Mouse (Mus musculus): ENCODE measurements around the gene Kctd4.

The Kctd4 gene

DNA sequence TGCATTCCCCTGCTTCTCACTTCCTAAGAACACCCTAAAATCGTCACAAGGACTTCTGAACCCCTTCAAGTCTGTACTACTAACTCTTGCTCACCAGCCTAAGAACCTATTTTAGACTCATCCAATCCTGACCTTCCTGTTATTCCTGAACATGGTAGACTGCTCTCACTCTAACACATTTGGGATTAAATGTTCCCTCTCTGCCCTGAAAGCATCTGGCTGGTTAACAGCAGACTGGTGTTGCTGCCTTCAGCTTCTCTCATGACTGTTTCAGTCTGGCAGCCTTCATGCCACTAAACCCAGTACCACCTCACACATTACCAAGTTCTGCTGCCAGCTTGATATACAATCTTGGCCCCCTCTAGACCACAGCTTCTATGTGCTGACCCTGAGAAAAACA is 34.4 kb downstream of the Kctd4 start:
- in situ Hi-C loops (cut with MboI, MseI) = no loop called here

DNA sequence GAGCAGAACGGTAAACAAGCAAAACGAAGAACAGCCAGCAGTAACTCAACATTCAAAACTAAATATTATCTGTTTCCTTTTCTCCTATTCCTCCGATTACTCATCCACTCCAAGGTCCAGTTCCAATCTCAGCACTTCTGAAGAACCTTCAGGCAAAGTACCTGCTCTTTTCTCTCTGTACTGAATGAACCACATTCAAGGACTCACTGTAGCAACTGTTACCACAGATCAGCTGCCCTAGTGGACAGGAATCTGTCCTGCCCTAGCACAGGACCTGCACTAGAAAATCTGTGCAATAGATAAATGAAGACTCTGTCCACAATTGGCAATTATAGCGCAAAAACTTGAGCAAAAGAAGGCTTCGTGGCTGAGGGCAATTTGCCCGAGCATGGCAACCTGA is 36.1 kb downstream of the Kctd4 start:
- in situ Hi-C loops (cut with MboI, MseI) = no loop called here

DNA sequence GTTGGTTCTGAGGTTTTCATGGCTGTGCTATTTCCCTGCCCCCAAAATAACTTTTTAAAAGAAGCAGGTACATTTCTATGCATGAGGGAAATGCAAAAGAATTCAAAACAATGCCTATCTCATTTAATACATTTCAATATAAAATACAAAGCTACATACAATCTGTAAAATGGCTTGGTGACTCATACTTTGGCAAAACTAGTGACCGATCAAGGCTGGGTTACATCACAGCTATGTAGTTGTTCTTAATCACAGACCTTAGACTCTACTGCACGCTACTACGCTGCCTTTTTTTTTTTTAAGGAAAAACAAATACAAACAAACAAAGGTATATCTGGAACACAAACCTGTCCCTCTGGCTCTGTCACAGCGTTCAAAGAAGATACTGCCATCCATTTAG is 37.6 kb downstream of the Kctd4 start:
- in situ Hi-C loops (cut with MboI, MseI) = no loop called here

DNA sequence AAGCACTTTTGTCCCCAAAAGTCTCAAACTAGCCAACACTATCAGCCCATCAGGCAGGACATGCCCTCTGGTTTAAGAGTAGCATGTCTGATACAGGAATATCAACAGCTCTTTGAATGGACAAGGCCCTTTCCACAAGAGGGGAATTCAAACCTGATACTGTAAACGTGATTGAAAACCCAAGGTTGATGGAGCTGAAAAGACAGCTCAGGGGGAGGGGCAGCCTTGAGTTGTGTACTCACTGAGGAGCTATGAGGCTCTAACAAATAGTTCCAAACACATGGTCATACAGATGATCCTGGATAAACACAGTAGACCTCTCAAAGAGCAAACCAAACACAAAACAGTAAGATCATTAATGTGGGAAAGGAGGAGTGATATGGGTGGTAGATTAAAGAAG is 43.3 kb downstream of the Kctd4 start:
- in situ Hi-C loops (cut with MboI, MseI) = no loop called here

DNA sequence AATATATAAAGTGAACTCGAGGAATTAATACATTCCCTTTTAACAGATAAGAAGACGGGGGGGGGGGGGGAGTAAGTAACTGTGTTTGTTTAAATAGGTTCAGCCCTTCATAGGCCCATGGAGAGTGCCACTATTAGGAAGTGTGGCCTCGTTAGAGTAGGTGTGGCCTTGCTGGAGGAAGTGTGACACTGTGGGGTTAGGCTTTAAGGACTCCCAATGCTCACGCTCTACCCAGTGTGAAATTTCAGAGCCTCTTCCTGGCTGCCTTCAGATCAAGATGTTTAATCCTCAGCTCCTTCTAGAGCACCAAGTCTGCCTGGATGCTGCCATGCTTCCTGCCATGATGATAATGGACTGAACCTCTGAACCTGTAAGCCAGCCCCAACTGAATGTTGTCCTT is 47.0 kb downstream of the Kctd4 start:
- in situ Hi-C loops (cut with MboI, MseI) = no loop called here

DNA sequence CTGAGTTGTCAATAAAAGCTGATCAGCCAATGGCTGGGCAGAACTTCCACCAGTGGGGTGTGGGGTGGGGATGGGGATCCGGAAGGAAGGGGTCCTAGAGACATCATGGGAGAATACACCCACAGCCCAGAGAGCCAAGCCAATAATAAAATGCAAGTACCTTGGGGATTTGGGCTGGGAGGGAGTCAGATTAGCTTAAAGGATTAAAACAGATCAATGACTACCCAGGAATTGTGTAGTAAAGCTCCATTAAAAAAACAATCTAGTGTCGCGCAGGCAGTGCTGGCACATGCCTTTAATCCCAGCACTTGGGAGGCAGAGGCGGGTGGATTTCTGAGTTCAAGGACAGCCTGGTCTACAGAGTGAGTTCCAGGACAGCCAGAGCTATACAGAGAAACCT is 50.2 kb downstream of the Kctd4 start:
- in situ Hi-C loops (cut with MboI, MseI) = no loop called here

DNA sequence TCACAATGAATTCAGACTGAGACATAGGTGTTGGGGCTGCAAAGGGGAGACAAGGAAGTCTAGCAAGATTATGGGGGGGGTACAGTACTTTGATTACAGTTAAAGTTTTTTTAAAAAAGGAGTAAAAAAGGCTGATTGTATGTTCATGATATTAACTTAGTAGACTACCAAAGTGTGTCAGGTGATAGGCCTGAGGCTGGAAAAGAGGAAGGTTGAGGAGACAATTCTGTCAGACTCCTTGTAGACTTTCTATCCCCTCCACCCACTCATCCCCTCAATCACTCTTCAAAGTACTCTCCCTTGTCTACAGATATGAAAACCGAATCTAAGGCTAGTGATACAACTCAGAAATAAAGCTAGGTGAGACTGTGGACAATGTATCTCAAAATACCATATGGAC is 53.4 kb downstream of the Kctd4 start:
- in situ Hi-C loops (cut with MboI, MseI) = no loop called here

DNA sequence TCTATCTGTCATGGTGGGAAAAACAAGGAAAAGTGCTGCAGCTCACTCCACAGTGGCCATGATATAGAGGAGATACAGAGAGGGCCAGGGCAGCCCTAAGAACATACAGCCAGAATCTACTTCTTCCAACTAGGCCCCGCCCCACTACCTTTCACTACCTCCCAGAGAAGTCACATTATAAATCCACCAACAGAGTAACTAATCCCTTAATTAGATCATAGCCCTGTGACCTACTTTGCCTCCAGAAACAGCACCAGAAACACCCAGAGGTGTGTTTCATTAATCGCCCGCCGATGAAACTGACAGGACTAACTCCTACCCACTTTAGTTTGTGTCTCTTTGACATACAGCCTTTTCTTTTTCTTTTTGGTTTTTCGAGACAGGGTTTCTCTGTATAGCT is 54.4 kb downstream of the Kctd4 start:
- in situ Hi-C loops (cut with MboI, MseI) = no loop called here

DNA sequence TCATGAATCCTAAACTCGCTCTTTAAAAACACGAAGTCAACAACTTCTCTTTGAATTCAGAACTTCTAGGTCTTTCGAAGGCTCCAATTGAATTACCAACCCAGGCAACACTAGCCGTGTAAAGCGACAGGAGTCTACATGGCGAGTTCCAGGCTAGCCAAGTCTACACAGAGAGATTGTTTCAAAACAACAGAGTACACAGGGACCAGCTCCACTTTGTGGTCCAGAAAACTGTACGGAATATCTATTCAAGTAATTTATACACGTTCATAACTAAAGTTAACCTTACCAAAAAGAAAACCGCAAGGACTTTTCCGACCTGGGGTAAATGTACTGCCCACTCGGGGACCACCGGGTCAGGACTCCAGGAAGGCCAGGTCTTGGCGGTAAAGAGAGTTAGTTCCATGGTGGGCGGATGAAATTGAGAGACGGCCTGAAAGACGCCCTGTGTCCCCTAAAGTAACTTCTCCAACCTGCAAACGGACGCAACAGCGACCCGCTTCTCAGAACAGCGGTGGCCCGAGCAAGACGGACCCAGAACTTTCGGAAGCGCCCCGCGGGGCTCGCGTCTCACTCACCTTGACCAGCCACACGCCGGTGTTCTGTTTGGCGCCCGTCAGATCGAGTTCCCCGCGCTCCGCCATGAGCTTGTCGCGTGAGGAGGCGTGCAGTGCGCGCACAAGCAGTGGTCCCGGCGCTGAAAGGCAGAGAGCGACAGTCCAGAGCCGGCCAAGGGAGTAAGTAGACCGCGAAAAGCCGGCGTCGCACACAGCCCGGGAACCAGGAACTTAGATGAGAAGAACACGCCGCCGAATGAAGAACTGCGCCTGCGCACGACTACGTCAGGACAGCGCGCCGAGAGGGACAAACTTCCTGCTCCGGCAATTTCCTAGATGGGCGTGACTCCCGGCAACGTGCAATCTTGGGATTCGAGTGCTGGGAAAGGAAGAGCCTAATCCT is 55.6 kb downstream of the Kctd4 start, which contains the start of gene Gtf2f2:
Gene Gtf2f2 (minus strand): TSS at position 764 of the 960 bp plus-strand sequence.
- in situ Hi-C loops (cut with MboI, MseI) = no loop called here

DNA sequence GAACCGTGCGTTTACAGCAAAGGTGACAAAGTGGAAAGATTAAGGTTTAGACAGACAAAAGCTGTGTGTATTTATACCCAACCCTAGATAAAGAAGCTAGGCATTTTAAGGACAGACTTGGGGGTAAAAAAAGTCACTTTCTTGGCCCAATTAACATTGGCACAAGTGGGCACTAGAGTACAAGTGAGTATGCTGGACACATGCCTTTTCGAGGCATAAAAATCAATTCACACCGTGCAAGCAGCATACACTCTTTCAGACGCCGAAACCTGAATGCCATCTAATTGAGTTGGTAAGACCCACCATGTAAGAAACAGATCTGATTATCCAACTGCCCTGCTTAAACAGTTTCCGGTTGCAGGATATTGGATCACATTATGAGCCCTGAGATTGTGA is 56.3 kb downstream of the Kctd4 start:
- in situ Hi-C loops (cut with MboI, MseI) = no loop called here

DNA sequence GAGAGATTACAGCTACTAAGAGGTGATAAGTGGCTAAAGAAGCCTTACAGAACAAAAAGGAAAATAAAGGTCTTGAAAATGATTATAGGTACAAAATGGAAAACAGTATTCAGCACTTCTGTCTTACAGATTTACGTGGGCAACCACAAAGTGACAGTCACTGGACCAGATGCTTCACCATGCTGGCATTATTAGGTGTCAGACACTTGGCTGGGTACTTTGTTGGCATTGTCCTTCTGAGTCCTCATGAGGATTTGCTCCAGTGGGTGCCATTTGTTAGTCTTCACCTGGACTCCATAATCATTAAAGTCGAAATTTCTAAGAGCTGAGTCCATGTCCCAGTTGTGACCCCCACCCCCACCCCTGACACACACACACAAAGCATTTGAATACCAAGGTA is 59.5 kb downstream of the Kctd4 start:
- in situ Hi-C loops (cut with MboI, MseI) = no loop called here

All from T-helper 17 cell (primary cell).